Mouse (Mus musculus) intestine, embryonic 16.5 days (tissue): ENCODE measurements at regions not wholly inside any gene's neighbourhood (a gene's known extent, or its start where the extent isn't known, plus 50 kb on each side); places are given as distances from the start of the nearest gene placed in this dataset.

Experiments used
- ATAC-seq: fragments of 200-750 bp; cut with Nextera tagmentation; 2 replicates; pipeline ENCODE4 v1.8.0; 2017; ENCODE audit warnings: moderate TSS enrichment, moderate library complexity
- H3K27ac ChIP-seq: fragments of 300-500 bp; sonication (generic); 2 replicates; pipeline ENCODE4 v1.5.1; 2014; ENCODE audit warnings: mild to moderate bottlenecking, low read length
- H3K27me3 ChIP-seq: fragments of 300-500 bp; sonication (generic); replicated peaks from 2 replicates; pipeline ENCODE4 v1.6.1; 2014; ENCODE audit warnings: low read length, control low read depth, mixed read lengths; ENCODE audit not compliant: control insufficient read depth, insufficient read depth
- H3K36me3 ChIP-seq: fragments of 300-500 bp; sonication (generic); 2 replicates; pipeline ENCODE4 v1.6.1; 2014; ENCODE audit warnings: low read length, control low read depth; ENCODE audit not compliant: control insufficient read depth, insufficient read depth
- H3K4me1 ChIP-seq: fragments of 300-500 bp; sonication (generic); 2 replicates; pipeline ENCODE4 v1.6.1; 2014; ENCODE audit warnings: low read length, control low read depth, mixed read lengths; ENCODE audit not compliant: control insufficient read depth, insufficient read depth
- H3K4me2 ChIP-seq: fragments of 300-500 bp; sonication (generic); 2 replicates; pipeline ENCODE4 v1.6.1; 2014; ENCODE audit warnings: low read depth, low read length, control low read depth
- H3K4me3 ChIP-seq: fragments of 300-500 bp; sonication (generic); 2 replicates; pipeline ENCODE4 v1.5.1; 2014; ENCODE audit warnings: mild to moderate bottlenecking, low read length
- H3K9ac ChIP-seq: fragments of 300-500 bp; sonication (generic); 2 replicates; pipeline ENCODE4 v1.6.1; 2014; ENCODE audit warnings: low read depth, low read length
- H3K9me3 ChIP-seq: fragments of 300-500 bp; sonication (generic); 2 replicates; pipeline ENCODE4 v1.6.1; 2016; ENCODE audit warnings: low read length, control low read depth; ENCODE audit not compliant: control insufficient read depth
- WGBS: fragments of 180-500 bp; shearing (Covaris S2); extraction: QIAGEN DNeasy Blood & Tissue Kit; methylation state at CpG from one replicate; pipeline ENCODE4 v1.1.7; 2014; 5-methylcytosine and 5-hydroxymethylcytosine counted together

- Histone ChIP-seq H3K9me3 (no peaks in the 10 kb centered on the region), H3K4me2 (no peak overlapping the region), H3K27ac (no peak overlapping the region), H3K27me3 (no peaks in the 10 kb centered on the region), H3K4me3 (no peak overlapping the region), H3K36me3 (no peaks in the 10 kb centered on the region), H3K9ac (no peak overlapping the region), H3K4me1 (no peaks in the 10 kb centered on the region)
- ATAC-seq, result no peak
- WGBS, result 75% methylated on average over 5 of the region's 5 CpGs
Measured at GRCm38 (mm10) chr8:6604232-6604804, 1499.2 kb upstream of the Slc10a2 start.

GRCm38 (mm10) chr8:6590146-6590545, 1485.0 kb upstream of the Slc10a2 start:
- Histone ChIP-seq H3K9ac (no peak overlapping the region), H3K4me3 (no peak overlapping the region), H3K4me2 (no peak overlapping the region), H3K36me3 (no peaks in the 10 kb centered on the region), H3K4me1 (no peaks in the 10 kb centered on the region), H3K27ac (no peak overlapping the region), H3K9me3 (no peaks in the 10 kb centered on the region), H3K27me3 (no peaks in the 10 kb centered on the region)
- ATAC-seq, result no peak

- H3K4me1 ChIP-seq, result no peaks in the 10 kb centered on the region
- H3K4me2 ChIP-seq, result no peak overlapping the region
- WGBS, result 88% methylated on average over 6 of the region's 6 CpGs
- ATAC-seq, result no peak
- no peak overlapping the region for H3K27ac ChIP-seq
- no peak overlapping the region for H3K9ac ChIP-seq
- no peak overlapping the region for H3K4me3 ChIP-seq
- no peaks in the 10 kb centered on the region for H3K36me3 ChIP-seq
- H3K9me3 ChIP-seq, result no peaks in the 10 kb centered on the region
- no peaks in the 10 kb centered on the region for H3K27me3 ChIP-seq
Measured at GRCm38 (mm10) chr8:6583337-6584096, 1478.4 kb upstream of the Slc10a2 start.

GRCm38 (mm10) chr8:6582732-6583131, 1477.6 kb upstream of the Slc10a2 start:
- Histone ChIP-seq H3K27ac (no peak overlapping the region), H3K36me3 (no peaks in the 10 kb centered on the region), H3K27me3 (no peaks in the 10 kb centered on the region), H3K4me2 (no peak overlapping the region), H3K9me3 (no peaks in the 10 kb centered on the region), H3K4me3 (no peak overlapping the region), H3K4me1 (no peaks in the 10 kb centered on the region), H3K9ac (no peak overlapping the region)
- ATAC-seq, result no peak
- 83% methylated on average over 3 of the region's 3 CpGs for WGBS

- ATAC-seq, result no peak
- Histone ChIP-seq H3K4me3 (no peak overlapping the region), H3K9me3 (no peaks in the 10 kb centered on the region), H3K36me3 (no peaks in the 10 kb centered on the region), H3K27me3 (no peaks in the 10 kb centered on the region), H3K4me1 (no peaks in the 10 kb centered on the region), H3K9ac (no peak overlapping the region), H3K4me2 (no peak overlapping the region), H3K27ac (no peak overlapping the region)
- WGBS, result 78% methylated on average over 4 of the region's 4 CpGs
Measured at GRCm38 (mm10) chr8:6577868-6578634, 1472.9 kb upstream of the Slc10a2 start.

GRCm38 (mm10) chr8:6575241-6575640, 1470.1 kb upstream of the Slc10a2 start:
- no peaks in the 10 kb centered on the region for H3K36me3 ChIP-seq
- no peak overlapping the region for H3K27ac ChIP-seq
- 65% methylated on average over 4 of the region's 4 CpGs for WGBS
- no peaks in the 10 kb centered on the region for H3K4me1 ChIP-seq
- no peaks in the 10 kb centered on the region for H3K9me3 ChIP-seq
- ATAC-seq, result no peak
- no peak overlapping the region for H3K4me3 ChIP-seq
- no peaks in the 10 kb centered on the region for H3K27me3 ChIP-seq
- no peak overlapping the region for H3K9ac ChIP-seq
- no peak overlapping the region for H3K4me2 ChIP-seq

GRCm38 (mm10) chr8:6573492-6573891, 1468.3 kb upstream of the Slc10a2 start:
- Histone ChIP-seq H3K9me3 (no peaks in the 10 kb centered on the region), H3K27me3 (no peaks in the 10 kb centered on the region), H3K9ac (no peak overlapping the region), H3K27ac (no peak overlapping the region), H3K36me3 (no peaks in the 10 kb centered on the region), H3K4me2 (no peak overlapping the region), H3K4me1 (no peaks in the 10 kb centered on the region), H3K4me3 (no peak overlapping the region)
- 81% methylated on average over 3 of the region's 3 CpGs for WGBS
- no peak for ATAC-seq

- no peak overlapping the region for H3K4me3 ChIP-seq
- H3K27ac ChIP-seq, result no peak overlapping the region
- H3K36me3 ChIP-seq, result no peaks in the 10 kb centered on the region
- no peaks in the 10 kb centered on the region for H3K4me1 ChIP-seq
- H3K9me3 ChIP-seq, result no peaks in the 10 kb centered on the region
- 27% methylated on average over 9 of the region's 9 CpGs for WGBS
- peak; percentile 65 for ATAC-seq
- no peak overlapping the region for H3K9ac ChIP-seq
- no peaks in the 10 kb centered on the region for H3K27me3 ChIP-seq
- no peak overlapping the region for H3K4me2 ChIP-seq
Measured at GRCm38 (mm10) chr8:6572066-6572665, 1467.0 kb upstream of the Slc10a2 start.

GRCm38 (mm10) chr8:6550965-6551364, 1445.8 kb upstream of the Slc10a2 start:
- Histone ChIP-seq H3K9me3 (no peaks in the 10 kb centered on the region), H3K4me1 (no peaks in the 10 kb centered on the region), H3K36me3 (no peaks in the 10 kb centered on the region), H3K4me3 (no peak overlapping the region), H3K27ac (no peak overlapping the region), H3K9ac (no peak overlapping the region), H3K27me3 (no peaks in the 10 kb centered on the region), H3K4me2 (no peak overlapping the region)
- ATAC-seq, result no peak
